Mouse (Mus musculus) monocyte, adult 59 days (primary cell): ENCODE results near the gene Rnase13. TPM values are rescaled to one million over a fixed set of nuclear protein-coding genes. Genes with fewer than 3 reads are reported as not detected.

Experiments
- total RNA-seq, 2 experiments: library from RNA; stranded (reverse); gene quantifications; one replicate each; pipeline ENCODE4 v1.2.4; 2023

Rnase13 gene
- not detected for total RNA-seq

GRCm38 (mm10) chr14:51922571-51922865, at the start of gene Rnase13:
Gene Rnase13, minus strand, starts transcription at chr14:51922773.

GRCm38 (mm10) chr14:51918125-51918524, 4.4 kb downstream of the Rnase13 start, which contains the start of gene Tppp2:
Gene Tppp2, plus strand, starts transcription at chr14:51918425.

GRCm38 (mm10) chr14:51913960-51914762, 8.4 kb downstream of the Rnase13 start, which contains the start of gene Ndrg2:
Gene Ndrg2, minus strand, starts transcription at chr14:51914158.

GRCm38 (mm10) chr14:51892191-51892939, 30.2 kb downstream of the Rnase13 start, which contains the start of gene Slc39a2:
Gene Slc39a2, plus strand, starts transcription at chr14:51892889.

GRCm38 (mm10) chr14:51884598-51885331, 37.8 kb downstream of the Rnase13 start, which contains the start of gene Mettl17:
Gene Mettl17, plus strand, starts transcription at chr14:51884842.

Other genes with a start within 250 kb of the Rnase13 start
- gene Gm17079, start 227.3 kb downstream of the Rnase13 start, total RNA-seq = not detected
- gene Gm5800, start 205.6 kb downstream of the Rnase13 start, total RNA-seq = not detected
- gene Ang4, start 149.2 kb downstream of the Rnase13 start, total RNA-seq = not detected
- gene AY358078, start 122.7 kb downstream of the Rnase13 start, total RNA-seq = not detected
- under 1 TPM in 1 of 2 experiments, not detected in 1; 0.79 TPM for gene Ear6, start 69.1 kb downstream of the Rnase13 start, total RNA-seq
- 10 to 100 TPM; 33.4 to 42.7 TPM for gene Mettl17, start 37.9 kb downstream of the Rnase13 start, total RNA-seq
- under 1 TPM; 0.18 to 0.49 TPM for gene Slc39a2, start 29.9 kb downstream of the Rnase13 start, total RNA-seq
- gene Ndrg2, start 8.6 kb downstream of the Rnase13 start, total RNA-seq = 1 to 10 TPM; 1.8 TPM
- not detected for gene Tppp2, start 4.3 kb downstream of the Rnase13 start, total RNA-seq
- gene Arhgef40, start 61.9 kb upstream of the Rnase13 start, total RNA-seq = 1 to 10 TPM; 3.7 to 4.6 TPM
- not detected for gene Tmem253, start 92.9 kb upstream of the Rnase13 start, total RNA-seq
- 10 to 100 TPM; 20.4 to 20.7 TPM for gene Zfp219, start 98.0 kb upstream of the Rnase13 start, total RNA-seq
- gene Olfr221, start 119.7 kb upstream of the Rnase13 start, total RNA-seq = not detected
- gene Hnrnpc, start 181.3 kb upstream of the Rnase13 start, total RNA-seq = 100 to 1,000 TPM; 268 to 272 TPM
- 1 to 10 TPM; 1.2 to 1.4 TPM for gene Rpgrip1, start 187.9 kb upstream of the Rnase13 start, total RNA-seq